Mouse (Mus musculus) retina, postnatal 7 days (tissue): ENCODE measurements around the gene Vmn1r21.
"Not testable (repeated sequence)": the region's sequence is repeated elsewhere in the genome, so short reads cannot be mapped to it uniquely, and the experiment has no call there.

Experiments
- DNase-seq: peaks from one replicate; pipeline ENCODE4 v3.0.0-alpha.2; 2012; ENCODE audit warnings: low read depth, low spot score

Gene Vmn1r21

GRCm38 (mm10) chr6:57850286-57850685 is at the start of gene Vmn1r21:
Gene Vmn1r21, minus strand, starts transcription at chr6:57850343.
- no peak for DNase-seq

GRCm38 (mm10) chr6:57859043-57860042 is 9.2 kb upstream of the Vmn1r21 start:
- peak; percentile 51 for DNase-seq

- not testable (repeated sequence) for DNase-seq
These were observed 1.0 kb upstream of the Vmn1r21 start for GRCm38 (mm10) chr6:57851177-57851576.

GRCm38 (mm10) chr6:57839693-57840408 is 10.3 kb downstream of the Vmn1r21 start:
- DNase-seq = no peak

GRCm38 (mm10) chr6:57825259-57825715 is 24.9 kb downstream of the Vmn1r21 start:
- no peak for DNase-seq

- DNase-seq = peak; percentile 75
These were observed 25.5 kb downstream of the Vmn1r21 start, which contains the start of gene Vopp1 for GRCm38 (mm10) chr6:57824422-57825258. Gene Vopp1, minus strand, starts transcription at chr6:57825159.

GRCm38 (mm10) chr6:57823461-57823860 is 26.7 kb downstream of the Vmn1r21 start:
- no peak for DNase-seq

- DNase-seq = peak; percentile 21
These were observed 27.3 kb downstream of the Vmn1r21 start for GRCm38 (mm10) chr6:57822648-57823410.

- DNase-seq = no peak
These were observed 35.7 kb downstream of the Vmn1r21 start for GRCm38 (mm10) chr6:57814436-57814940.

GRCm38 (mm10) chr6:57811748-57812730 is 38.1 kb downstream of the Vmn1r21 start:
- DNase-seq = no peak

GRCm38 (mm10) chr6:57805218-57806069 is 44.7 kb downstream of the Vmn1r21 start:
- peak; percentile 43 for DNase-seq

- DNase-seq = no peak
These were observed 47.0 kb downstream of the Vmn1r21 start for GRCm38 (mm10) chr6:57803130-57803529.

- DNase-seq = no peak
These were observed 51.2 kb downstream of the Vmn1r21 start for GRCm38 (mm10) chr6:57798986-57799385.

GRCm38 (mm10) chr6:57796853-57797423 is 53.2 kb downstream of the Vmn1r21 start:
- DNase-seq = no peak

- DNase-seq = no peak
These were observed 54.3 kb downstream of the Vmn1r21 start for GRCm38 (mm10) chr6:57795835-57796234.
